Mouse (Mus musculus) kidney, adult 8-10 months (tissue): Measurements from ENCODE around the gene Ubl3.
A peak's percentile ranks its signal among the peaks of the same experiment; 100 is the strongest.

Experiments used
- DNase-seq, 2 experiments: peaks; one replicate each; pipeline ENCODE4 v3.0.0; 2022

The Ubl3 gene

DNA sequence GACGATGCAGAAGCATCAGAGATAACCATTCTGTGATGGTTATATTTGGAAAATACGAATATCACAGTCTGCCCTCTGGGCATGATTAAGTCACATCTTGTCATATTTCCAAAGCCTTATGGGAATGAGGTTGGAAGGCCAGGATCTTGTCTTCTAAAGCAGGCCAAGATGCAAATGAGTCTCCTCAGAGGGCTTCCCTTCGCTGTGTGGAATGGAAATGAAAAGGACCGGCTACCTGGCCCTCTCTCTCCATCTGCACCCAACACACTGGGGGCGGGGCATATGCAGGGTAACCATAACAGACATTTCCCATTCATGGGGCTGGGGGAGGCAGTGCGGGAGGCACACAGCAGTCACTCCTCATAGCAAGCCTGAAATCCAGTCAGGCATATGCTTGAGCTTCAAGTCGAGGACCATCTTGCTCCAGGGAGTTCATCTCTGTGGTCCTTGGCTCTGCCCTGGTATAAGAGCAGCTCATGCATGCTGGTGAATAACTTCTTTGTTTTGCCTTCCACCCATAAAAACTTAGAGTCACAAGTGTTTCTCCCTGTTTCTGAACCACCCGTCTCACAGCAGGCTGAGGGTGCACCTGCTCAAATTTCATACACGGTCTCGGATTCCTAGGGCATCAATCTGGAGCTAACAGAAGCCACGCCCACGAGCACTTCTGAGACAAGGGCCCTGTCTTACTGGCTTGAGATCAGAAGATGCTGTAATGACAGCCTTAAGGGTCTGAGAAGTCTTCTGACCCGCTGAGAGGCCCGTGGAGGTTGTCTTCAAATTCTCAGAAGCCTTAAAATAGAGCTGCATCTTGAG is 83.8 kb downstream of the Ubl3 start:
- no peak for DNase-seq

DNA sequence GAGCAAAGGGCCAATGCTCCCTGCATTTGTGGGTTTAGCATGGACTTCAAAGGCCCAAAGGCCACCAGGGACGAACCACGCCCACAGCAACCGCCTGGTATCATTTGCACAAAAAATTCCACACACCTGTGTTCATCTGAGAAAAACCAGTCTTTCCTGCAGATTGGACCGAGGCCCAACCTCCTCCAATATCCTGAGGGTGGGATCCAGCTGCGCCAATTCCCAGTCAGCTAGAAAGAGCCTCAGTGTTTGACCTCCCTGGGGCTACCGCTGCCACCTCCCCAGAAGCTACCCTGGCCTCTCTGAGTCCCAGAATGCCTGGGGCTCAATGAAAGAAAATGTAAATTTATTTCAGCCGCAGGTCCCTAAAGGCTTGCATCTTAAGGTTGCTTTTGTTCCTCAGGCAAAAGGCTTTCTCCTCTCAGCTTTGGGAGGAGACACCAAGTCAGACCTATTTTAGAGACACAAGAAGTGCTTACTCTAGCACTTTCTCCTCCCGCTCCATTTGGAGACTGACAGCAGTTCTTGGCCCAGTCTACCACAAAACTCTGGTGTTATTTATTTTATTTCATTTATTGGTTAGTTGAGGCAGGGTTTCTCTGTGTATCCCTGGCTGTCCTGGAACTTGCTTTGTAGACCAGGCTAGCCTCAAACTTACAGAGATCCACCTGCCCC is 85.5 kb downstream of the Ubl3 start:
- DNase-seq: no peak

DNA sequence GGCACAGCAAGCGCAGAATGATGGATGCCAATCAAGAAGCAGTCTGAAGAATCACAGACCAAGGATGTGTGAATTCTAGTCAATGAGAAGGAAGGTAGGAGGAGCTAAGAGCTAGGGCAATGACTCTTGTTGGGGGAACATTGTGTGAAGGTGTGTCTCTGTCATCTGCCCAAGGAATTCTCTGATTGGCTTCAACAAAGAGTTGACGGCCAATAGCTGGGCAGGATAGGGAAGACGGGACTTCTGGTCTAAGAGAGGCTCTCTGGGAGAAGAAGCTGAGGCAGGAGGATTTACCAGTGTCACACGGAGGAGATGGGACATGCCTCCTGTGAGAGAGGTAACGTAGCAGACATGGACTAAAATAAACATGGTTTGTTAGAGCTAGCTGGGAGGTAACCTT is 86.5 kb downstream of the Ubl3 start:
- no peak for DNase-seq

DNA sequence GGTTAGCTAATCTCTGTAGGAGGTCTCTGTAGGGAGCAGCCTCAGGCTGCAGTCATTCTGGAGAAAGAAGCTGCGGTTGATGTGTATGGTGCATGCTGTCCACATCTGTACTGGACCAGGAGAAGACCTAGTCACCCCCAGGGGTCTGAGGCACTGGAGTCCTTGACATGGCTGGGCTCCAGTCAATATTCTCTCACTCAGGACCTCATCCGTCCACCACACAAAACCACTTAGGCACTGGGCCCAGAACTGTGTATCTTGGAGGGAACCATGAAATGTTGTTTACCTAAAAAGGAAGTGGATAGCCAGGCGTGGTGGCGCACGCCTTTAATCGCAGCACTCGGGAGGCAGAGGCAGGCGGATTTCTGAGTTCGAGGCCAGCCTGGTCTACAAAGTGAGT is 87.5 kb downstream of the Ubl3 start:
- peak in 1 of 2 experiments; percentile 4 for DNase-seq

DNA sequence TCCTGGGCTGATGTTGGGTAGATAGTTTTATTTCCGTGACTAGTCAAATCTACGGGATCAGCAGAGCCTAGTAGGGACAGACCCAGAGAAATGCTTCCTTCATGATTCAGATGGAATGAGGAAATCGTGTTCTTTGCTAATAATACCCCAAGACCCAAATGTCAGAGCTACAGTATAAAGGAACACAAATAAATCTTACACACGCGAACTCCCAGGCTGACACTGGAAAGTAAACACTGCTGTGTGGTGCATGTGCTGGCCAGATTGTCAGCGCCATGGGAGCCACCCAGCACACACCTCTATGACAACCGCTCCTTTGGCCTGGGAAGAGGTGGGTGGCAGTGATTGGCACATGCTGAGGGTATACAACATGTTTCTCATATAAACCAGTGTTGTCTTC is 88.1 kb downstream of the Ubl3 start:
- DNase-seq: peak in 1 of 2 experiments; percentile 11

DNA sequence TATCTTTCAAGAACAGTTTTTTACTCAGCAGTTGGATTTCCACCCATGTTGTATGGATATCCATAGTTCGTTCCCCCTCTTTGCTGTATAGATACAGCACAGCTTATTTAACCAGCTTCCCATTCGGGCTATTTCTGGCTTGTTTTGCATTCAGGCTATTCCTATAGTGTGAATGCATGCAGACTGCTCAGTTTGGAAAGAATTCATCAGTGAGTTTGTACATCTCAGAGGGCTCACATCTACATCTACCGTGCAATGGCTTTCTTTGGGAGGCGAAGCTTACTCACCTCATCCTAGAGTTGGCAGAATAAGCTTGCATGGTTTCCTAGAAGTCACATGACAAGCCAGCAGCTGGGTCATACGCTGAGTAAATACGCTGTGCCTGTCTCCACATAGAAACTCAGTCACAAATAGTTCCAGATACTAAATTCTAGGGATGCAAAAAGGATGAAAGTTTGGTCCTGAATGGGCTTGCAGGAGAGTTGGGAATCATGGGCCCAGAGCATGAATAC is 88.8 kb downstream of the Ubl3 start:
- no peak for DNase-seq
